Mouse (Mus musculus): ENCODE measurements around the gene Crat.
"Not testable (repeated sequence)": the region's sequence is repeated elsewhere in the genome, so short reads cannot be mapped to it uniquely, and the experiment has no call there.

The Crat gene

GRCm38 (mm10) chr2:30440701-30441517 lies 25.3 kb upstream of the Crat start:
- peak in 1 of 2 experiments; percentile 52 for DNase-seq (ENCODE audit: low spot score in 2 of 2)

GRCm38 (mm10) chr2:30440211-30440700 lies 24.6 kb upstream of the Crat start:
- DNase-seq (ENCODE audit: low spot score in 2 of 2): no peak

- no peak for DNase-seq (ENCODE audit: low spot score in 2 of 2)
Observed at GRCm38 (mm10) chr2:30439631-30440030, 24.0 kb upstream of the Crat start.

- no peak for DNase-seq (ENCODE audit: low spot score in 2 of 2)
Observed at GRCm38 (mm10) chr2:30437791-30438190, 22.2 kb upstream of the Crat start.

GRCm38 (mm10) chr2:30436809-30437208 lies 21.2 kb upstream of the Crat start:
- DNase-seq (ENCODE audit: low spot score in 2 of 2): no peak

- DNase-seq (ENCODE audit: low spot score in 2 of 2): no peak
Observed at GRCm38 (mm10) chr2:30436156-30436545, 20.5 kb upstream of the Crat start.

GRCm38 (mm10) chr2:30435326-30436155 lies 19.9 kb upstream of the Crat start:
- DNase-seq (ENCODE audit: low spot score in 2 of 2): peak; percentile 39 to 68

- no peak for DNase-seq (ENCODE audit: low spot score in 2 of 2)
Observed at GRCm38 (mm10) chr2:30429156-30429555, 13.5 kb upstream of the Crat start.

GRCm38 (mm10) chr2:30421432-30421831 lies 5.8 kb upstream of the Crat start:
- no peak for DNase-seq (ENCODE audit: low spot score in 2 of 2)

GRCm38 (mm10) chr2:30419112-30419511 lies 3.5 kb upstream of the Crat start:
- DNase-seq (ENCODE audit: low spot score in 2 of 2): no peak

- DNase-seq (ENCODE audit: low spot score in 2 of 2): no peak
Observed at GRCm38 (mm10) chr2:30418259-30418658, 2.6 kb upstream of the Crat start.

GRCm38 (mm10) chr2:30417595-30418165 lies 2.1 kb upstream of the Crat start:
- no peak for DNase-seq (ENCODE audit: low spot score in 2 of 2)

- DNase-seq (ENCODE audit: low spot score in 2 of 2): not testable (repeated sequence)
Observed at GRCm38 (mm10) chr2:30417154-30417553, 1.5 kb upstream of the Crat start.

GRCm38 (mm10) chr2:30416649-30416965 lies 994 bp upstream of the Crat start:
- DNase-seq (ENCODE audit: low spot score in 2 of 2): no peak

GRCm38 (mm10) chr2:30415936-30416648 lies 479 bp upstream of the Crat start, which contains the start of gene Ptpa:
Gene Ptpa, plus strand, starts transcription at chr2:30416039.
- DNase-seq (ENCODE audit: low spot score in 2 of 2): peak; percentile 86 to 91

GRCm38 (mm10) chr2:30414681-30415080 lies 932 bp downstream of the Crat start:
- DNase-seq (ENCODE audit: low spot score in 2 of 2): no peak

- no peak for DNase-seq (ENCODE audit: low spot score in 2 of 2)
Observed at GRCm38 (mm10) chr2:30414101-30414500, 1.5 kb downstream of the Crat start.

- DNase-seq (ENCODE audit: low spot score in 2 of 2): no peak
Observed at GRCm38 (mm10) chr2:30413038-30413973, 2.3 kb downstream of the Crat start.

- DNase-seq (ENCODE audit: low spot score in 2 of 2): no peak
Observed at GRCm38 (mm10) chr2:30409454-30410176, 6.0 kb downstream of the Crat start.

All from spleen, postnatal 14 days (tissue).